Mouse (Mus musculus) myocyte (in vitro differentiated cells): ENCODE data around the gene Gm49673.

Experiments used
- CEBPB ChIP-seq: IDR thresholded peaks from 2 replicates; pipeline ENCODE4 v1.6.1; 2011; ENCODE audit warnings: mild to moderate bottlenecking, moderate library complexity; ENCODE audit not compliant: poor library complexity, insufficient read depth, severe bottlenecking
- E2F4 ChIP-seq: IDR thresholded peaks from one replicate; pipeline ENCODE4 v1.6.1; 2011; ENCODE audit warnings: mild to moderate bottlenecking, control low read depth, moderate library complexity; ENCODE audit not compliant: insufficient read depth
- MYOD1 ChIP-seq, 3 experiments: IDR thresholded peaks; one replicate each; pipeline ENCODE4 v1.6.1; 2011; ENCODE audit warnings: control low read depth in 2 of 3, low read depth in 2 of 3, mild to moderate bottlenecking in 2 of 3, moderate library complexity in 1 of 3; ENCODE audit not compliant: insufficient read length in 2 of 3, control insufficient read depth in 1 of 3
- MYOG ChIP-seq, 3 experiments: IDR thresholded peaks; one replicate each; pipeline ENCODE4 v1.6.1; 2011; ENCODE audit warnings: control low read depth in 2 of 3, low read depth in 2 of 3, mild to moderate bottlenecking in 2 of 3; ENCODE audit not compliant: insufficient read length in 2 of 3, control insufficient read depth in 1 of 3, insufficient read depth in 1 of 3
- POLR2A ChIP-seq: IDR thresholded peaks from one replicate; pipeline ENCODE4 v1.6.1; 2011; ENCODE audit warnings: low read depth, mild to moderate bottlenecking, control low read depth, moderate library complexity; ENCODE audit not compliant: insufficient read length
- TCF12 ChIP-seq: IDR thresholded peaks from one replicate; pipeline ENCODE4 v1.6.1; 2011; ENCODE audit warnings: mild to moderate bottlenecking, control low read depth; ENCODE audit not compliant: poor library complexity, insufficient read depth, severe bottlenecking
- TCF3 ChIP-seq: IDR thresholded peaks from one replicate; pipeline ENCODE4 v1.6.1; 2011; ENCODE audit warnings: low read depth, control low read depth; ENCODE audit not compliant: insufficient read length
- USF1 ChIP-seq: IDR thresholded peaks from one replicate; pipeline ENCODE4 v1.6.1; 2011; ENCODE audit warnings: low read depth, mild to moderate bottlenecking, control low read depth, moderate library complexity

GRCm38 (mm10) chr17:8183815-8184214 lies 36.2 kb upstream of the Gm49673 start:
- TF ChIP-seq POLR2A (no peak), MYOD1 (IDR thresholded peaks at IDR 0.05; ENCODE audit: control insufficient read depth in 1 of 3, insufficient read length in 2 of 3, low read depth in 2 of 3) (no peak), CEBPB (no peak), TCF3 (no peak), E2F4 (no peak), MYOG (IDR thresholded peaks at IDR 0.05; ENCODE audit: control insufficient read depth in 1 of 3, insufficient read depth in 1 of 3, insufficient read length in 2 of 3, low read depth in 2 of 3) (no peak), USF1 (no peak), TCF12 (no peak)
